Mouse (Mus musculus) brain, embryonic 14.5 days (tissue): Measurements from ENCODE around the gene Atrnl1.

ENCODE experiments used
- CTCF ChIP-seq: fragments of 200-500 bp; IDR thresholded peaks from 2 replicates; pipeline ENCODE4 v1.5.1; 2012; ENCODE audit warnings: inconsistent platforms, mild to moderate bottlenecking, moderate library complexity, borderline replicate concordance; ENCODE audit not compliant: insufficient read depth, insufficient read length; ENCODE audit errors: extremely low read depth
- POLR2A ChIP-seq: fragments of 200-500 bp; IDR thresholded peaks from 2 replicates; pipeline ENCODE4 v1.6.1; 2012; ENCODE audit warnings: mild to moderate bottlenecking, inconsistent platforms, borderline replicate concordance; ENCODE audit not compliant: poor library complexity, insufficient read depth, insufficient read length, severe bottlenecking; ENCODE audit errors: extremely low read depth

GRCm38 (mm10) chr19:57648202-57648943, 37.5 kb downstream of the Atrnl1 start:
- no peak for TF ChIP-seq POLR2A
- TF ChIP-seq CTCF: no peak
